Mouse (Mus musculus): ENCODE measurements around the gene Thsd4. TPM values are rescaled to one million over a fixed set of nuclear protein-coding genes. Genes with fewer than 3 reads are reported as not detected.

Thsd4 gene
- polyA plus RNA-seq, 1 experiment from 2014 or later = 21.1 TPM

GRCm38 (mm10) chr9:60290780-60291179, 231.1 kb downstream of the Thsd4 start:
- no peaks in the 10 kb centered on the region for H3K27me3 ChIP-seq (replicated peaks)
- ATAC-seq (ENCODE audit: insufficient read depth, low FRiP score, low read depth) = no peak
- 78% methylated on average over 8 of the region's 8 CpGs for WGBS

GRCm38 (mm10) chr9:60288789-60289188, 233.1 kb downstream of the Thsd4 start:
- no peak overlapping the region for H3K4me2 ChIP-seq
- WGBS = 58% methylated on average over 12 of the region's 12 CpGs
- no peak for ATAC-seq (ENCODE audit: insufficient read depth, low FRiP score, low read depth)
- no peak overlapping the region for H3K4me3 ChIP-seq (replicated peaks)
- no peak overlapping the region for H3K9ac ChIP-seq
- 0 out of 2 replicates have a peak, but pooled peaks cover 5% of the 10 kb centered on the region for H3K4me1 ChIP-seq
- no peak overlapping the region for H3K27ac ChIP-seq
- H3K27me3 ChIP-seq (replicated peaks) = no peaks in the 10 kb centered on the region
- H3K36me3 ChIP-seq = no peaks in the 10 kb centered on the region
- H3K9me3 ChIP-seq = no peaks in the 10 kb centered on the region

More at GRCm38 (mm10) chr9:60290780-60291179, 231.1 kb downstream of the Thsd4 start:
- Histone ChIP-seq H3K9ac (no peak overlapping the region), H3K4me3 (replicated peaks) (no peak overlapping the region), H3K4me1 (0 out of 2 replicates have a peak, but pooled peaks cover 5% of the 10 kb centered on the region), H3K4me2 (no peak overlapping the region), H3K36me3 (no peaks in the 10 kb centered on the region), H3K9me3 (no peaks in the 10 kb centered on the region), H3K27ac (no peak overlapping the region)

GRCm38 (mm10) chr9:60286390-60286789, 235.5 kb downstream of the Thsd4 start:
- 89% methylated on average over 3 of the region's 3 CpGs for WGBS
- Histone ChIP-seq H3K27ac (no peak overlapping the region), H3K4me3 (replicated peaks) (no peak overlapping the region), H3K9ac (no peak overlapping the region), H3K4me1 (peaks cover 8% of the 10 kb centered on the region; the same call in 1 of the 2 replicates), H3K9me3 (no peaks in the 10 kb centered on the region), H3K27me3 (replicated peaks) (no peaks in the 10 kb centered on the region), H3K36me3 (no peaks in the 10 kb centered on the region), H3K4me2 (no peak overlapping the region)
- ATAC-seq (ENCODE audit: insufficient read depth, low FRiP score, low read depth) = no peak

- no peaks in the 10 kb centered on the region for H3K9me3 ChIP-seq
- H3K4me3 ChIP-seq (replicated peaks) = no peak overlapping the region
- no peak overlapping the region for H3K9ac ChIP-seq
- peaks cover 18% of the 10 kb centered on the region for H3K4me1 ChIP-seq
- 41% methylated on average over 3 of the region's 3 CpGs for WGBS
- no peak overlapping the region for H3K27ac ChIP-seq
- ATAC-seq (ENCODE audit: insufficient read depth, low FRiP score, low read depth) = no peak
- H3K36me3 ChIP-seq = no peaks in the 10 kb centered on the region
- no peaks in the 10 kb centered on the region for H3K27me3 ChIP-seq (replicated peaks)
- no peak overlapping the region for H3K4me2 ChIP-seq
These were observed 236.8 kb downstream of the Thsd4 start for GRCm38 (mm10) chr9:60285047-60285462.

- 78% methylated on average over 1 of the region's 1 CpGs for WGBS
- no peaks in the 10 kb centered on the region for H3K27me3 ChIP-seq (replicated peaks)
- H3K36me3 ChIP-seq = no peaks in the 10 kb centered on the region
- no peak overlapping the region for H3K27ac ChIP-seq
- H3K4me3 ChIP-seq (replicated peaks) = no peak overlapping the region
- H3K4me2 ChIP-seq = no peak overlapping the region
- H3K9me3 ChIP-seq = no peaks in the 10 kb centered on the region
- ATAC-seq (ENCODE audit: insufficient read depth, low FRiP score, low read depth) = no peak
- peaks cover 22% of the 10 kb centered on the region for H3K4me1 ChIP-seq
- no peak overlapping the region for H3K9ac ChIP-seq
These were observed 237.5 kb downstream of the Thsd4 start for GRCm38 (mm10) chr9:60284318-60284717.

GRCm38 (mm10) chr9:60283546-60283945, 238.3 kb downstream of the Thsd4 start:
- Histone ChIP-seq H3K4me3 (replicated peaks) (no peak overlapping the region), H3K27ac (no peak overlapping the region), H3K9ac (no peak overlapping the region), H3K36me3 (no peaks in the 10 kb centered on the region), H3K4me2 (no peak overlapping the region), H3K9me3 (no peaks in the 10 kb centered on the region), H3K4me1 (peaks cover 17% of the 10 kb centered on the region), H3K27me3 (replicated peaks) (no peaks in the 10 kb centered on the region)
- no peak for ATAC-seq (ENCODE audit: insufficient read depth, low FRiP score, low read depth)
- WGBS = 55% methylated on average over 3 of the region's 3 CpGs

GRCm38 (mm10) chr9:60281281-60281680, 240.6 kb downstream of the Thsd4 start:
- Histone ChIP-seq H3K4me3 (replicated peaks) (no peak overlapping the region), H3K36me3 (no peaks in the 10 kb centered on the region), H3K9me3 (no peaks in the 10 kb centered on the region), H3K27me3 (replicated peaks) (no peaks in the 10 kb centered on the region), H3K4me1 (peaks cover 17% of the 10 kb centered on the region), H3K9ac (no peak overlapping the region), H3K27ac (peak overlapping the region; percentile 76; the same call in 1 of the 2 replicates), H3K4me2 (no peak overlapping the region)
- 40% methylated on average over 11 of the region's 11 CpGs for WGBS
- peak; percentile 19; the same call in 1 of the 2 replicates for ATAC-seq (ENCODE audit: insufficient read depth, low FRiP score, low read depth)

GRCm38 (mm10) chr9:60280786-60281185, 241.1 kb downstream of the Thsd4 start:
- no peaks in the 10 kb centered on the region for H3K27me3 ChIP-seq (replicated peaks)
- H3K36me3 ChIP-seq = no peaks in the 10 kb centered on the region
- H3K4me2 ChIP-seq = no peak overlapping the region
- H3K9me3 ChIP-seq = no peaks in the 10 kb centered on the region
- ATAC-seq (ENCODE audit: insufficient read depth, low FRiP score, low read depth) = no peak
- H3K9ac ChIP-seq = no peak overlapping the region
- peaks cover 17% of the 10 kb centered on the region for H3K4me1 ChIP-seq
- H3K27ac ChIP-seq = 0 out of 2 replicates have a peak overlapping the region, but pooled peaks have one; percentile 57
- WGBS = 83% methylated on average over 5 of the region's 5 CpGs
- H3K4me3 ChIP-seq (replicated peaks) = no peak overlapping the region

- no peak overlapping the region for H3K27ac ChIP-seq
- H3K36me3 ChIP-seq = no peaks in the 10 kb centered on the region
- whole genome bisulfite sequencing = 68% methylated on average over 6 of the region's 6 CpGs
- no peaks in the 10 kb centered on the region for H3K27me3 ChIP-seq (replicated peaks)
- H3K4me2 ChIP-seq = no peak overlapping the region
- no peak overlapping the region for H3K4me3 ChIP-seq (replicated peaks)
- no peaks in the 10 kb centered on the region for H3K9me3 ChIP-seq
- peaks cover 17% of the 10 kb centered on the region for H3K4me1 ChIP-seq
- no peak overlapping the region for H3K9ac ChIP-seq
- peak; percentile 77 for ATAC-seq (ENCODE audit: insufficient read depth, low FRiP score, low read depth)
These were observed 242.3 kb downstream of the Thsd4 start for GRCm38 (mm10) chr9:60279556-60279955.

- H3K36me3 ChIP-seq = no peaks in the 10 kb centered on the region
- no peaks in the 10 kb centered on the region for H3K27me3 ChIP-seq (replicated peaks)
- no peak for ATAC-seq (ENCODE audit: insufficient read depth, low FRiP score, low read depth)
- no peak overlapping the region for H3K27ac ChIP-seq
- no peak overlapping the region for H3K4me2 ChIP-seq
- H3K4me3 ChIP-seq (replicated peaks) = no peak overlapping the region
- no peak overlapping the region for H3K9ac ChIP-seq
- WGBS = 23% methylated on average over 5 of the region's 5 CpGs
- H3K9me3 ChIP-seq = no peaks in the 10 kb centered on the region
- peaks cover 15% of the 10 kb centered on the region for H3K4me1 ChIP-seq
These were observed 245.5 kb downstream of the Thsd4 start for GRCm38 (mm10) chr9:60276351-60276750.

- WGBS = 38% methylated on average over 12 of the region's 12 CpGs
- no peak overlapping the region for H3K4me3 ChIP-seq (replicated peaks)
- peaks cover 7% of the 10 kb centered on the region for H3K4me1 ChIP-seq
- no peaks in the 10 kb centered on the region for H3K9me3 ChIP-seq
- ATAC-seq (ENCODE audit: insufficient read depth, low FRiP score, low read depth) = no peak
- H3K9ac ChIP-seq = no peak overlapping the region
- H3K27ac ChIP-seq = no peak overlapping the region
- no peak overlapping the region for H3K4me2 ChIP-seq
- H3K27me3 ChIP-seq (replicated peaks) = no peaks in the 10 kb centered on the region
- no peaks in the 10 kb centered on the region for H3K36me3 ChIP-seq
These were observed 246.3 kb downstream of the Thsd4 start for GRCm38 (mm10) chr9:60275410-60276159.

- H3K27ac ChIP-seq = no peak overlapping the region
- WGBS = 55% methylated on average over 4 of the region's 4 CpGs
- no peak overlapping the region for H3K4me2 ChIP-seq
- H3K9ac ChIP-seq = no peak overlapping the region
- no peak overlapping the region for H3K4me3 ChIP-seq (replicated peaks)
- no peaks in the 10 kb centered on the region for H3K27me3 ChIP-seq (replicated peaks)
- no peaks in the 10 kb centered on the region; the same call in 1 of the 2 replicates for H3K4me1 ChIP-seq
- no peak for ATAC-seq (ENCODE audit: insufficient read depth, low FRiP score, low read depth)
- no peaks in the 10 kb centered on the region for H3K36me3 ChIP-seq
- no peaks in the 10 kb centered on the region for H3K9me3 ChIP-seq
These were observed 247.3 kb downstream of the Thsd4 start for GRCm38 (mm10) chr9:60274503-60274902.

Data from stomach, embryonic 15.5 days (tissue).